Mouse (Mus musculus): ENCODE results near the gene Gm14226.
"Not testable (repeated sequence)": the region's sequence is repeated elsewhere in the genome, so short reads cannot be mapped to it uniquely, and the experiment has no call there.

Gm14226 gene

GRCm38 (mm10) chr2:155050108-155050503 is 32.0 kb downstream of the Gm14226 start:
- peak in 1 of 2 experiments; percentile 9 for DNase-seq

GRCm38 (mm10) chr2:155050504-155051236 is 32.6 kb downstream of the Gm14226 start:
- DNase-seq = peak; percentile 97

GRCm38 (mm10) chr2:155051622-155052351 is 33.7 kb downstream of the Gm14226 start:
- DNase-seq = no peak

- no peak for DNase-seq
These were observed 34.6 kb downstream of the Gm14226 start for GRCm38 (mm10) chr2:155052681-155053080.

GRCm38 (mm10) chr2:155053512-155053911 is 35.4 kb downstream of the Gm14226 start:
- not testable (repeated sequence) for DNase-seq

GRCm38 (mm10) chr2:155054672-155055071 is 36.6 kb downstream of the Gm14226 start:
- no peak for DNase-seq

- no peak for DNase-seq
These were observed 38.1 kb downstream of the Gm14226 start for GRCm38 (mm10) chr2:155056076-155056578.

GRCm38 (mm10) chr2:155057361-155057760 is 39.3 kb downstream of the Gm14226 start:
- no peak for DNase-seq

GRCm38 (mm10) chr2:155071027-155071426 is 53.0 kb downstream of the Gm14226 start:
- DNase-seq = no peak

GRCm38 (mm10) chr2:155072353-155073145 is 54.5 kb downstream of the Gm14226 start:
- DNase-seq = no peak

GRCm38 (mm10) chr2:155073347-155073746 is 55.3 kb downstream of the Gm14226 start:
- no peak for DNase-seq

- DNase-seq = peak; percentile 94 to 96
These were observed 56.1 kb downstream of the Gm14226 start, which contains the start of gene Ahcy for GRCm38 (mm10) chr2:155073978-155074765. TSS of gene Ahcy (minus strand) at chr2:155074497.

- peak in 1 of 2 experiments; percentile 15 for DNase-seq
These were observed 56.8 kb downstream of the Gm14226 start for GRCm38 (mm10) chr2:155074766-155075330.

GRCm38 (mm10) chr2:155075649-155076048 is 57.6 kb downstream of the Gm14226 start:
- no peak for DNase-seq

Measured in kidney, postnatal 25 days (tissue).